Mouse (Mus musculus) frontal cortex, postnatal 36 days (tissue): Measurements from ENCODE around the gene Tmem159.
A peak's percentile ranks its signal among the peaks of the same experiment; 100 is the strongest.

ENCODE experiments used
- DNase-seq, 2 experiments: peaks; one replicate each; pipeline ENCODE4 v3.0.0; 2022; ENCODE audit warnings: low spot score in 2 of 2

Gene Tmem159

DNA sequence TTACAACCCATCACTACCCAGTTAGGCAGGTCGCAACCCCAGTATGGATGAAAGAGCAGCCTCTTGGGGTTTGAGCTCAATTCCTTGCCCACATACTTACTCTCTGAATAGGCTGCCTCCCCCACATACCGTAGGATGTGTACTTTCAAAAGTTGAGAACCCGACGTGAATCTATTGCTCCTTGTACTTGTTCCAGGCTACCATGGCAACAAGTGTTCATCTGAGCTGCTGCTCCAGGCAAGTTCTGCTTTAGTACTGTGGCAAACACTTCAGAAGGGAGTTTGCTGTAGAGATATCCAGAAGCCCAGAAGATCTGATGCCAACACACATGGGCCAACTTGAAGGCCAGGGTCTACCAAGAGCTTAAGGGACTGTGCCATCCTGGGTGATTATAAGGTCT is 26.8 kb downstream of the Tmem159 start:
- peak in 1 of 2 experiments; percentile 49 for DNase-seq

DNA sequence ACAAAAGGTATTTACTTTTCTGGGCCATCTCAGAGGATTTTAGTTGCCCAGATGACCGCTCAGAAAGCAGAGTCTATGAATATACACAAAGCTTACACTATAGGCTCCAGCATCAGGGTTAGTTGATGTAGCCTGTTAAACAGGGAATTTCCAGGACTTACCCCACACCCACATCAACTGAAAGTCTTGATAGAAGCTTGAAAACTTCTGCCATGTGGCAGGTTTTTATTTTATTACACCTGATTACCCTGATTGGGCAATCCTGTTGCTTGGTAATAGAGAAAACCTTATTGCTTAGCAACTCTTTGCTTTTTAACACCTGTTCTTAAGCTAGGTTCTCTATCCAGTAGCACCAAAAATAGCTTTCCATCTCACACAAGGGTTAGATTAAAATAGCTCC is 40.6 kb downstream of the Tmem159 start:
- DNase-seq: no peak

DNA sequence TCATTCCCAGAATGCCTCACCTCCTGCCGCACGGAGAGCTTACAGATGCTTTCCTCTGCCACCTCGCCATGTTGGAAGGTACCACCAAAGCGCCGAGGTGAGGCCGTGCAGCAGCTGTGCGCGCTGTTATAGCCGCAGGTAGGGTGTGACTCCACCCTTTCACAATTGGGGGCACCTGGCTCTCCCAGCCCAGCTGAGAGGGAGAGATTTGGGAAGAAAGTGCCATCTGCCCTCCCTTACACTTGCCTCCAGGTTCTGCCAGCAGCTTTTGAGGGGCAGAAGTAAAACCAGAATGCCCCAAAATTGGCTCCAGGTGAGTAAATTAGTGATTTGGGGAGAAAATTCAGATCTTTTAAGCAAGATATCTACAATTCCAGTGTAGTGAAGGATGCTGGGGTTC is 43.0 kb downstream of the Tmem159 start, which contains the start of gene Zp2:
TSS of gene Zp2 (minus strand) at position 101 of the 400 bp plus-strand sequence.
- DNase-seq: no peak

DNA sequence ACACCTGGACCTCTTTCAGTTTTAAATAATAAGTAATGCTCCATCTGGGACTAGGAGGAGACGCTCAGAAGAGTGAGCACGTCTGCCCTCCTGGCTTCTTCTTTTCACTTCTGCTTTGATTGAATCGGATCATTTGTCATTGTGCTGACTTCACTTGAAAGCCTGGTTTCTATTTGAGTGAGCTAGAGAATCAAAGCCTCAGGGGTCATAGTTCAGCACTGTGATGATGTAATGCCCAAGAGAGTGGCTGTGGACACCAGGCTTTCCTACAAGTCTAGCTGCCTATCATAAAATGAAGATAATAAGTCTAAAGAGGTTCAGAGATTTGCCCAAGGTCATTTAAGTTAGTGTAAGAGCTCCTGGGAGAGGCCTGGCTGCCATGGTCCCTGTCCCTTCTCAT is 48.1 kb downstream of the Tmem159 start:
- DNase-seq: no peak

DNA sequence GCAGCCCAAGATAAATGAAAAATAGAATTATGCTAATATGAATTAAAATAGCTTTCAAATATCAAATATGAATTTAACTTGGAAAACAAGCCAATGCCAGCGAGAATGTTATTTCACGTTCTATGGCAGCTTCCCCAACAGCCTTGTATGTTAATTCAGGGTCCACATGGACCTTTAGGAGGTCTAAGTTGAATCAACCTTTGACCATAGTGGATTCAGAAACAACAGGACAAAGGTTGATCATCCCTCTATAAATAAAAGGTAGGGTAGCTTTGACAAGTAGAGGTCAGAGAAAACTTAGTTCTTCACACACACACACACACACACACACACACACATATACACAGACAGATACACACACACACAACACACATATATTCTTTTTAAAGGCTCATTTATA is 48.7 kb downstream of the Tmem159 start:
- no peak for DNase-seq

DNA sequence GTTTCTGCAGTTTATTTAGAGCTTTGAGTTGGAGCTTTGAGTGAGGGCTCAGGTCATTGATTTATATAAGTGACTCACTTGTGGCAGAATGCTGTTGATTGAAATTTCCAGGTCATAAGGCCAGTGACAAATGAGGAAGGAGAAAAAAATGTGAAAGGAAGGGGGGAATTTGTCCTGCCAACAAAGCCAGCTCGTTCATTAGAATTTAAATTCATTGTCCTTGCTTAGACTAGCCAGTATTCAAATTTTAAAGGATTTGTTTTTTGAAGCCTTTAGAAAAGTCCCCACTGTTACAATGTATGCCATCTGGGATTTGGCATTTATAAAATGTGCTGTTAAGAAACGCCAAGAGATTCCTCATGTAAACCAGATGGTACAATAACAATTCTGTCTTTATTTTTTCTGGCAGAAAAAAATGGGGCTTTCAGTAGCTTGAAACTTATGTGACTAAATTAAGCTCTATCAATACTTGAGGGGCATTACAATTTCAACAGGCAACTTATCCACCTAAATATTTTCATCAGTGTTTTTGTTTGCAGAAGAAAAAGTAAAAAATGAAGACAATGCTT is 54.8 kb downstream of the Tmem159 start:
- no peak for DNase-seq

DNA sequence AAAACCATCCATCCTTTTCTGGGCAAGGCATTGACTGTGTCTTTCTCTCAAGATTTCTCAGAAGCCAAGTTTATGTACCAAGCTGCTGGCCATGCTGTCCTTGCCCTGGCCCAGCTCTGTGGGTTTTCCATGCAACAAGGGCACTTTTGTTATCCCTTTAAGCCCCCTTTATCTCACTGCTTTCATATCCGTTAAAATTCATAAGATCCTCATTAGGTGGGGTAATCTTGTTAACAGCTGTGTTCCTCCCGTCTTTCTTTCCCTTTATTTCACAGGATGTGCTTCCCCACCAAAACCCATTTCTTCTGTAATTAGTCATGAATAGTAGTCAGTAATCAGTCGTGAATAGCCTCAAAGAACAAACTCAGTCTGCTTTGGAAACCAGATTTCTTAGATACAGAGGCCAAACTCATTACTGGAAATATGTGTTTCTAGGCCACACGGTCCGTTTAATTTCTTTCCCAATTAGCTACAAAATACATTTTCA is 55.5 kb downstream of the Tmem159 start:
- DNase-seq: no peak

DNA sequence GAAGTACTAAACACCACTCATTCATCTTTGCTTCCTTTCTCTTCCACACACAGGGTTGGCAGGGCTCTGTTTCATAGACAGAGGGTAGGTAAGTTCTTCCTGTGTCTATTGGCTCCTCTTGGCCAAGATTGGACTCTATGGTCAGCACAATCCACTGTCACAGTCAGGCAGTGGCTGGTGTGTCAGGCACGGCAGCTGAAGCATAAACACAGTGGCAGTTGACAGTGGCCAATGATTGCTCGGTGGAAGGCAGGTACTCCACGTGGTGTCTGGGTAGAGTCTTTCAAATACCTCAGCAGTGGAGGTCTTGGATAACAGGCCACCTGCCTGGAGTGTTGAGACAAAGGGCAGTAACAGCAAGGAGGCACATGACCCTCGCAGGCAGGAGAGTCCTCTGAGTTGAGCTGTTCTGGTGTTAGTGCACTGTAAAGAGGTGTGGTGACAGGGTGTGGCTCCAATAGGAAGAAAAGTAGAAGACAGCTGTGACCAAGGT is 56.0 kb downstream of the Tmem159 start:
- no peak for DNase-seq

DNA sequence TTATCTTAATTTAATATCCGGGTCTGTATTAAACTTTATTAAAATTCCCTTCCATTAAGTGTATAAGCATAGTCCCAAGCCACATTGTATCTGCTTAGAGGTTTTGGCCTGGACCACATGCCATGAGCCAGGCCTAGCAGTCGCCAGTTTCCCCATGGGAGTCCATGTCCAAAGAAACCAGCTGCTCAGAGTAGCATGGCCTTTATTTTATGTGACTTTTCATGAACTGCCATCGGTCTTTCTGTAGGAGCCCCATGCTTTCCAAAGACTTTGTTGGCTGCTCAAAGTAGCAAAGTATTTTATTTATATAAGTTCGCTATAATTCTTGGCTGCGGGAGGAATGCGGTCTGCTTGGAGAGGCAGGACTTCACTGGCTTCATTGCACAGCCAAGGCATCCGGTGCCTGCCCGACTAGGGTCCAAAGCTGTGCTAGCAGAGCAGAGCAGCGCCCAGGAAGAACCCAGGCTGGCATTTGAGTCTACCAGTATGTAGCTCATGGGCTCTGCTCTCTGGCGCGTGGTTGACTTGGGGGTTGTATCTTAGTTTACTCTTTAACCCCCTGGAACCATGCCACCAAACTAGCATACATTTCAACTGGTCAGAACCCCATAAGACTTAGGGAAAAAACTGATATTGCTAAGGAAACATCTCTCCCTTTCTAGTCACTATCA is 61.6 kb downstream of the Tmem159 start:
- no peak for DNase-seq
